Mouse (Mus musculus): ENCODE measurements around the gene Mrps21.

Gene Mrps21

DNA sequence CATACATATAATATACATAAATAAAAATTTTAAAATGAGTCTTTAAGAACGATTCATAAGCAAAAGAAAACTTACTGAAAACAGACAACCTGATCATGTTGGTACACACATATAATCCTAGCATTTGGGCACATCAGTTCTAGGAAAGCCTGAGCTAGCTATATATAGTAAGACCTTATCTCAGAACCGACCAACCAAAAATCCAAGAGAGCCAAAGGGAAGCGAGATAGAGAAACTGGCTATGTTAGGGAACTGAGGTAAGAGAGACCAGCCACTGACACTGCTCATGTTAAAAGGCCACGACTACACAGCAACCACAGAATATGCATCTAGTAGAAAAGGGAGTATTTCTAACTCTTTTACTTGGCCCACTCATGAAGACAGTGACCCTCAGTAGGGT lies 20.7 kb downstream of the Mrps21 start:
- no peak for DNase-seq (ENCODE audit: low spot score)

DNA sequence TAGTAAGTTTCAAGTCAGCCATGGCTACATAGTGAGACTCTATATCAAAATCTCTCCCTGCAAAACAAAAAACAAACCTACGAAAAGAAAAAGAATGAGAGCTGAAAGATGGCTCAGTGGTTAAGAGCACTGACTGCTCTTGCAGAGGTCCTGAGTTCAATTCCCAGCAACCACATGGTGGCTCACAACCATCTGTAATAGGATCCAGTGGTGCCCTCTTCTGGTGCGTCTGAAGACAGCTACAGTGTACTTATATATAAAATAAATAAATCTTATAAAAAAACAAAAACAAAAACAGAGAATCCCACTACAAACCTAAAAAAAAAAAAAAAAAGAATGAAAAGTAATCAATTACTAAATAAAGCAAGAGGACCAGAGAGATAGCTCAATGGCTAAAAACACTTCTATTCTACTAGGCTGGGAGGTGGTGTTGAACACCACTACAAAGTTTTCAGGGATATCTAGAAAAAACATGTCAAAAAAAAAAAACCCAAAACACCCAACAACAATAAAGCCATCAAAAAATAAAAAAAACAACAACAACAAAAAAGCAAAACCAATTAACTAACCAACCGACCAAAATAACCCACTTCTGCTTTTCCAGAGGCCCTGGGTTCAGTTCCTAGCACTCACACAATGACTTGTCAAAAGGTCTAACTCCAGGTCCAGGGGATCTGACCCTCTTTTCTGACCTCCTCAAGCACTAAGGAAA lies 28.7 kb downstream of the Mrps21 start:
- no peak for DNase-seq (ENCODE audit: low spot score)

DNA sequence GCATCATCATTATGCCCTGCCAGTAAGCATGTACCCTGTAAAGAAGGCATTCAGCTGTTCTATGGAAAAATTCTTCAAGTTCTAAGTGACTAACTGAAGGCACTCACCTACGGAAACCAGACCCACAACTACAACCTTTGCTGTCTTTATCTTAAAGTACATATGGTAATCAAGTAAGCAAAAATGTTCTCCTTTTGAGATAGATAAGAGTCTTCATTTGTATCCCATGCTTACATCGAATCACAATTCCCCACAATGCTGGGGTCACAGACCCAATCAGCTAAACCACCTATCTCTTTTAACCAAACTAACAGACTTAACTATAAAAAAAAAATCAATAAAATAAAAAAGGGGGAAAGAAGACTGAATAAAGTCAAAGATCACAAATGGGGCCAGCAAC lies 32.1 kb downstream of the Mrps21 start:
- no peak for DNase-seq (ENCODE audit: low spot score)

DNA sequence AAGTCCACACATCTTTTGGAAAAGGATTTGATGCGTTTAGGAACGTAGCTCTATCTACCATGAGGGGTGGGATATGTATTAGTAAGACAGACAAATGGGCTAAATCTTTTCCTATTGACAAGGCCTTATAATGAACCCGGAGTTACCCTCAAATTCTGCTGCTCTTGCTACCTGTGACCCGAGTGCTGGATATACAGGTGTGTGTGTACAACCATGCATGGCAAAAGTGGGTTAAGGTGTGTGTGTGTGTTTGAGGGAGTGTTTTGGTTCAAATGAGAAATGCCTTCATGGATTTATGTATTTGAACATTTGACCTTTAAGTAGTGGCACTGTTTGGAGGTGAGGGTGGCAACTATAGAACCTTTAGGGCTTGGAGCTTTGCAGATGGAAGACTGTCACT lies 42.3 kb downstream of the Mrps21 start:
- no peak for DNase-seq (ENCODE audit: low spot score)

DNA sequence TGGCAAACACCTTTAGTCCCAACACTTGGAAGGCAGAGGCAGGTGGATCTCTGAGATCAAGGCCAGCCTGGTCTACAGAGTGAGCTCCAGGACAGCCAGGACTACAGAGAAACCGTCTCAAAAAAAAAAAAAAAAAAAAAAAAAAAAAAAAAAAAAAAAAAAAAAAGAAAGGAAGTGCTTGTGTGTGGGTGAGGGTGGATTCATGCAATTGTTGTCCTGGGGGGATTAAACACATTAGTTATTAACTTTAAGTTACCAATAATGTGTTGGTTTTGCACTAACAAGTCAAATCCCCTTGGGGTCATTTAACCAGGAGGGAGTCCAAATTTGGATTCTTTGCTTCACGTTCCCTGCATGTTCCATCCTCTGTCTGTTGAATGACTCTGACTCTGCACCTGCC lies 45.0 kb downstream of the Mrps21 start:
- DNase-seq (ENCODE audit: low spot score), result no peak

DNA sequence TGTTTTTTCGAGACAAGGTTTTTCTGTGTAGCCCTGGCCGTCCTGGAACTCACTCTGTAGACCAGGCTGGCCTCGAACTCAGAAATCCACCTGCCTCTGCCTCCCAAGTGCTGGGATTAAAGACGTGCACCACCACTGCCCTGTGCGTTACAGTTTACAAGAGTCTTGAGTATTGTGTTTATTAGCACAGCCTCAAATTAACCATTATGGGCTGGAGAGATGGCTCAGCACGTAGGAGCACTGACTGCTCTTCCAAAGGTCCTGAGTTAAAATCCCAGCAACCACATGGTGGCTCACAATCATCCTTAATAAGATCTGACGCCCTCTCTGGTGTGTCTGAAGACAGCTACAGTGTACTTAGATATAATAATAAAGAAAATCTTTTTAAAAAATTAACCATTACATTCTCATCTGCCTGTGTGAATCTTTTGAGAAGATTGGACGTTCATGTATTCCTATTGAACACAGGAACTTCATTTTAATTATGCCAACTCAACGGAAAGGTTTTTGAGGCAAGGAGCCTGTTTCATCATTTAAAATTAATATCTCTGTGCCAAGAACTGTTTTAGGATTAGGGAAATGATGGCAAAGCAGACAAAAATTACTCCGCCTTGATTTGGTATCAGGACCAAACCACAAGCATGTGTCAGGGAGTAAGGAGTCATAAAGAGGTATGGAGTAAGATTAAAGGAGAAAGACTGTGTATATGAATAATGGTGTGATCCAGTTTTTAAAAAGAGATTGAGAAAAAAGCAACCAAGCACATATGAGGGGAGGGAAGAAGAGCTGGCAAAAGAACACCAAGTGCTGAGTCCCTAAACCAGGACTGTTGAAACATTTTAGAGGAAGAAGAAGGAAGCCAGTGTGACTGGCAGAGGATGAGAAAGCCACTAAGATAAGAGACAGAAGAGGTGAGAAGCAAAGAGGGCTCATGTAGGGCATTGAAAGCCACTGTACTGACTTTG lies 51.0 kb downstream of the Mrps21 start:
- DNase-seq (ENCODE audit: low spot score), result no peak

DNA sequence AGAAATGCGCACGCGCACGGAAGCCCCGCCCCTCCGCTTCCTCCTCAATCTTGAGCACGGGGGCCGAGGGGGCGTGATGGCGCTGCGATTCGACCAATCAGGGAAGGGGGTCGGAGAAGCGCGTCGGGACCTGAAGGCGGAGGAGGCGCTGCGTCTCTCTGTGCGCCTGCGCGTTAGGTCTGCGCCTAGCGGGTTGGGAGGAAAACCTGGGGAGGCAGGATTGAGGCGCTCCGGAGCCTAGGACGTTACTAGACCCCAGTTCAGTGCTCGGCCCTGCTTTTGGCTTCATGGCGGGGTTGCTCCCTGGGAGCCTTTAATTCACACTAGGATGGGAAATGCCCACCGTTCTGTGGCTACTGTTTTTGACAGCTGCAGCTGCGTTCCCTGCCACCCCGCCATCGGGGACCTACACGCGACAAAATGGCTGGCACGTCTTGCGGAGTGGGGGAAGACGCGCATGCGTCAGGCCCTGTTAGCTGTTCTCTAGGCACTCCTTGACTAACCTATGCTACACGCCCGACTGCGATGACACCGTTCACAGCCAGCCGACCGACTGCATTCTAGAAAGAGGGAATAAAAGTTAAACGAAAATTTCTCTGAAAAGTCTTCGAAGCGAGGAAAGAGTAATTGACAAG lies 51.9 kb downstream of the Mrps21 start:
- peak; percentile 100 for DNase-seq (ENCODE audit: low spot score)

DNA sequence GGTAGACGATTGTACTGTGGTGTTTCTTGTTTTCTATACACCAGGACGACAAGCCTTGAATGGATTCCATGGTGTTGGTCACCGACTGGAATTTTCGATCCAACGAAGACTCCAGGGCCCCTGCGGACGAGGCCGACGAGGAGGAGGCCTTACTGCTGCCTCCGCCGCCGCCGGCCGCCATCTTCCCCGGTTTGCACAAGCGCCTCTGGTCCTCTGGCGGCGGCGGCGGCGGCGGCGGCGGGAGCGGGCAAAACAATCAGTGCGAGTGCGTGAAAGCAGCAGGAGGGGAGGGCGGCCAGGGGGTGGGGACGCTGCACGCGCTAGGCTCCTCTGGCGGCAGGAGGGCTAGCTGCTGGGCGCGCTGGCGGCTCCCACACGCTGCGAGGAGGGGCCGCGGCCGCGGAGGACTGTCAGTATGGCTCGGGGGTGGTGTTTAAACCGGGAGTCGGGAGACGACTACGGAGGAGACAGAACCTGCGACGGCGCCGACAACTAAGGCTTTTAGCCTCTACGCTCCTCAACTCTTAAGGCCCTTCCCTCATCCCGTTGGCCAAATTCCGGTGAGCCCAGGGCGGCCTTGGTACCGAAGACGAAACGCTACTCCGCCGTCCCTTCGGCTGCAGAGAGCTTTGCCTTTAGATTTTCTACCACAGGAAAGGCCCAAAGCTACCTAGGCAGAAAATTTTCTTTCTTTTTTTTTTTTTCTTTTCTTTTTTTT lies 52.6 kb downstream of the Mrps21 start, which contains the start of gene Rprd2:
Rprd2 (minus strand) TSS at position 293 of the 718 bp plus-strand sequence.
- peak; percentile 36 for DNase-seq (ENCODE audit: low spot score)

DNA sequence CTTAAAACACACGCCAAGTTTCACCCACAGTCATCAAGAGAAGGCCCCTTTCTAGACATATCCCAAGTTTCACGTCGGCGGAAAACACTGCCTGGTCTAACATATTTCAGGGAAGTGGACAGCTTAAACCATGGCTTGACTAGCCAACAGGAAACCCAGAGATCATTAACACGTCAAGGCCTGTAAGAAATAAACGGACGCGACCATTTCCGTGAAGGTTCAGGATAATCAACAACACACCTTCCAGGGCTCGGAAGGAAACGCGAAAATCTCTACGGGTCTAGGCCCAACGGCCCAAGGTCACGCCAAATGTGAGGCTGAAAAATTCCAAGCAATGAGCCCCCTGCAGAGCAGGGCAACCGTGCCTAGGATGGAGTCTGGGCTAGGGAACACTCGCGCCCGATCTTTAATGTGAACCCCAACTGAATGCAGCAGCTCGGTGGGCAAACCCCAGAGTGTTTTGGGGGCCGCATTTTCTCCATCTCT lies 53.2 kb downstream of the Mrps21 start:
- DNase-seq (ENCODE audit: low spot score), result peak; percentile 10

DNA sequence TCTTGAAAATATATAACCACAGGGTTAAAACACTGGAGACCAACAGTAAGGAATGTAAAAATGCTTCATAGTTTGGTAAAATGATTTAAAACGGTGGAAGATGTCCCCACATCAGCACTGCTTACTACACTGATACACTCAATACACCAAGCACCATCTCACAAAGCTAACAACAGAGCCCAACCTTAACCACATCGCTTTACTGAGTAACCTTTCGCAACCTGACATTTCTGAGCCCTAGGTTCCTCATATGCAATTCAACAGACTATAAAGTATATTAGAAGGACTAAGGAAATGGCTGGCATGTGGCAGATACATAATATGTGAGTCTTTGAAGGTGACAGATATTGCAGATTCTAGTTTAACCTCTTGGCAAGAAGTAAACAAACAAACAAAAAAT lies 54.6 kb downstream of the Mrps21 start:
- DNase-seq (ENCODE audit: low spot score), result no peak

Data from urinary bladder, postnatal 10 days (tissue).